ENCODE assay signal across 10 mouse cellular contexts in genomic region chr5:77367682-77368081, GRCm38 (mm10). TPM values are rescaled to one million over a fixed set of nuclear protein-coding genes. Genes with fewer than 3 reads are reported as not detected.
DNase-seq lines count a peak whose midpoint lies in the region; ATAC-seq and TF ChIP-seq lines count a peak whose summit lies in the region.
"Had no signal": no experiment of that assay in that cellular context is flagged by ENCODE, and none has a peak within 500 bp of the region (broad histone marks: within the 10 kb centered on the region; RNA-seq: fewer than 3 reads in every experiment).

No protein-coding gene starts in this region.

- 60% methylated on average over 12 of the region's 12 CpGs for WGBS in lung, embryonic 15.5 days
- 45% methylated on average over 12 of the region's 12 CpGs for WGBS in embryonic facial prominence, embryonic 14.5 days
- WGBS in midbrain, embryonic 13.5 days = 59% methylated on average over 12 of the region's 12 CpGs

- no peaks in the 10 kb centered on the region for H3K79me2 ChIP-seq in myocyte (ENCODE audit: control insufficient read depth, insufficient read depth)

- no peak overlapping the region for H3K9ac ChIP-seq in lung, embryonic 15.5 days
- no peak overlapping the region for H3K9ac ChIP-seq in embryonic facial prominence, embryonic 14.5 days (ENCODE audit: low read depth, low read length)
- no peak overlapping the region for H3K9ac ChIP-seq in midbrain, embryonic 13.5 days (replicated peaks)

- peaks cover 30% of the 10 kb centered on the region for H3K4me1 ChIP-seq in lung, embryonic 15.5 days
- peaks cover 28% of the 10 kb centered on the region for H3K4me1 ChIP-seq in embryonic facial prominence, embryonic 14.5 days (ENCODE audit: control insufficient read depth, insufficient read depth, low read length)
- H3K4me1 ChIP-seq in midbrain, embryonic 13.5 days (replicated peaks) = no peaks in the 10 kb centered on the region

- H3K36me3 ChIP-seq in lung, embryonic 15.5 days = no peaks in the 10 kb centered on the region
- no peaks in the 10 kb centered on the region for H3K36me3 ChIP-seq in embryonic facial prominence, embryonic 14.5 days (ENCODE audit: control insufficient read depth, insufficient read depth, low read length)
- H3K36me3 ChIP-seq in myocyte (ENCODE audit: control insufficient read depth, insufficient read depth) = no peaks in the 10 kb centered on the region
- H3K36me3 ChIP-seq in midbrain, embryonic 13.5 days = no peaks in the 10 kb centered on the region

- H3K4me2 ChIP-seq in lung, embryonic 15.5 days = no peak overlapping the region
- H3K4me2 ChIP-seq in embryonic facial prominence, embryonic 14.5 days (ENCODE audit: low read depth, low read length) = no peak overlapping the region
- peak overlapping the region; percentile 69 for H3K4me2 ChIP-seq in myocyte (ENCODE audit: low read depth)
- no peak overlapping the region for H3K4me2 ChIP-seq in midbrain, embryonic 13.5 days (replicated peaks)

- H3K27me3 ChIP-seq in lung, embryonic 15.5 days = no peaks in the 10 kb centered on the region
- H3K27me3 ChIP-seq in embryonic facial prominence, embryonic 14.5 days (replicated peaks; ENCODE audit: control insufficient read depth, insufficient read depth, low read length) = no peaks in the 10 kb centered on the region
- H3K27me3 ChIP-seq in myocyte (ENCODE audit: control insufficient read depth, insufficient read depth, insufficient read length) = no peaks in the 10 kb centered on the region
- H3K27me3 ChIP-seq in midbrain, embryonic 13.5 days = no peaks in the 10 kb centered on the region

- no peak for TF ChIP-seq POLR2A in myocyte (IDR thresholded peaks at IDR 0.05; ENCODE audit: insufficient read length, low read depth)

- H3ac ChIP-seq in myocyte (ENCODE audit: control insufficient read depth, insufficient read length) = no peak overlapping the region

- no peak overlapping the region for H3K4me3 ChIP-seq in lung, embryonic 15.5 days
- no peak overlapping the region for H3K4me3 ChIP-seq in embryonic facial prominence, embryonic 14.5 days (ENCODE audit: low read depth, low read length)
- no peak overlapping the region for H3K4me3 ChIP-seq in myocyte
- no peak overlapping the region for H3K4me3 ChIP-seq in midbrain, embryonic 13.5 days (replicated peaks)
- H3K4me3 ChIP-seq: erythroblast, embryonic 14.5 days had no signal

- ATAC-seq in lung, embryonic 15.5 days (ENCODE audit: borderline replicate concordance, extremely low read depth, low FRiP score, low TSS enrichment) = peak; percentile 20; the same call in 1 of the 2 replicates
- ATAC-seq in embryonic facial prominence, embryonic 14.5 days (ENCODE audit: low read depth) = peak; percentile 32; the same call in 1 of the 2 replicates
- no peak for ATAC-seq in midbrain, embryonic 13.5 days

- no peaks in the 10 kb centered on the region for H3K9me3 ChIP-seq in lung, embryonic 15.5 days
- H3K9me3 ChIP-seq in embryonic facial prominence, embryonic 14.5 days (ENCODE audit: control insufficient read depth, low read length) = no peaks in the 10 kb centered on the region
- H3K9me3 ChIP-seq in midbrain, embryonic 13.5 days = no peaks in the 10 kb centered on the region

- peak; percentile 46 for DNase-seq in adrenal gland, postnatal 10 days
- no peak for DNase-seq in adrenal gland, adult 8-10 months
- no peak for DNase-seq in lung, adult 18-20 months
- DNase-seq in embryonic facial prominence, embryonic 14.5 days (ENCODE audit: low spot score) = peak; percentile 59
- DNase-seq in spleen, postnatal 4 days (ENCODE audit: low spot score in 2 of 2) = no peak
- DNase-seq: left cerebral cortex, postnatal 4 days had no signal

- peak overlapping the region; percentile 2; the same call in 1 of the 2 replicates for H3K27ac ChIP-seq in lung, embryonic 15.5 days
- H3K27ac ChIP-seq in embryonic facial prominence, embryonic 14.5 days (replicated peaks; ENCODE audit: low read depth, low read length) = peak overlapping the region; percentile 49
- H3K27ac ChIP-seq in midbrain, embryonic 13.5 days = no peak overlapping the region

TF ChIP-seq in myocyte, 11 proteins besides CTCF, POLR2A, EP300 and RAD21:
- TF ChIP-seq MYOG (IDR thresholded peaks at IDR 0.05; ENCODE audit: control insufficient read depth in 1 of 3, insufficient read depth in 1 of 3, insufficient read length in 2 of 3, low read depth in 2 of 3) (peak in 1 of 3 experiments; percentile 26), TCF12 (IDR thresholded peaks at IDR 0.05; ENCODE audit: insufficient read depth, poor library complexity, severe bottlenecking) (no peak)

RNA-seq across cellular contexts. Expression of gene Igfbp7, which starts 40.2 kb away (rescaled TPM):
- total RNA-seq in adrenal gland, postnatal 10 days (2021) = 100 to 1,000 TPM; 664 to 746 TPM
- total RNA-seq in adrenal gland, adult 8-10 months (2022) = 100 to 1,000 TPM; 532 to 639 (median 602) TPM
- polyA plus RNA-seq in lung, embryonic 15.5 days (2015; fragmentation: Nextera tagmentation; extraction: Ambion mirVana) = 77.7 and 88.4 TPM in 2 replicates
- polyA plus RNA-seq in embryonic facial prominence, embryonic 14.5 days (2014; fragmentation: Nextera tagmentation; extraction: Ambion mirVana) = 85.8 and 119 TPM in 2 replicates
- 201 TPM for polyA plus RNA-seq in myocyte (2012; fragmentation: generic; extraction: Trizol)
- polyA plus RNA-seq in midbrain, embryonic 13.5 days (2015; fragmentation: Nextera tagmentation; extraction: Ambion mirVana) = 48.8 and 55.3 TPM in 2 replicates

RNA-seq across cellular contexts. Expression of gene Polr2b, which starts 57.7 kb away (rescaled TPM):
- total RNA-seq in adrenal gland, postnatal 10 days (2021) = 10 to 100 TPM; 52.2 to 55.9 TPM
- 100 to 1,000 TPM in 2 of 4 experiments, 10 to 100 TPM in 2; 63.5 to 111 (median 85.4) TPM for total RNA-seq in adrenal gland, adult 8-10 months (2022)
- 64.0 and 65.1 TPM in 2 replicates for polyA plus RNA-seq in lung, embryonic 15.5 days (2015; fragmentation: Nextera tagmentation; extraction: Ambion mirVana)
- 53.9 and 62.1 TPM in 2 replicates for polyA plus RNA-seq in embryonic facial prominence, embryonic 14.5 days (2014; fragmentation: Nextera tagmentation; extraction: Ambion mirVana)
- polyA plus RNA-seq in myocyte (2012; fragmentation: generic; extraction: Trizol) = 19.5 TPM
- 75.7 and 82.2 TPM in 2 replicates for polyA plus RNA-seq in midbrain, embryonic 13.5 days (2015; fragmentation: Nextera tagmentation; extraction: Ambion mirVana)

RNA-seq across cellular contexts. Expression of gene Noa1, which starts 57.8 kb away (rescaled TPM):
- 10 to 100 TPM; 26.7 to 28.0 TPM for total RNA-seq in adrenal gland, postnatal 10 days (2021)
- 10 to 100 TPM; 25.0 to 29.8 (median 27.7) TPM for total RNA-seq in adrenal gland, adult 8-10 months (2022)
- polyA plus RNA-seq in lung, embryonic 15.5 days (2015; fragmentation: Nextera tagmentation; extraction: Ambion mirVana) = 28.4 and 29.4 TPM in 2 replicates
- 25.6 and 25.7 TPM in 2 replicates for polyA plus RNA-seq in embryonic facial prominence, embryonic 14.5 days (2014; fragmentation: Nextera tagmentation; extraction: Ambion mirVana)
- polyA plus RNA-seq in myocyte (2012; fragmentation: generic; extraction: Trizol) = 20.2 TPM
- 30.3 and 31.3 TPM in 2 replicates for polyA plus RNA-seq in midbrain, embryonic 13.5 days (2015; fragmentation: Nextera tagmentation; extraction: Ambion mirVana)

Comparison
In these comparisons a context has a peak if more than half of its experiments do, and no peak if none do; other contexts are left out.
1. DNase-seq: peak in adrenal gland, postnatal 10 days (single experiment) and embryonic facial prominence, embryonic 14.5 days (single experiment); none in adrenal gland, adult 8-10 months (single experiment), lung, adult 18-20 months (0 of 2) and spleen, postnatal 4 days (0 of 2).